Mouse (Mus musculus) 416B (cell line): Measurements from ENCODE around the gene Rhpn2.

Source experiments
- DNase-seq: peaks from one replicate; pipeline ENCODE4 v3.0.0; 2011; ENCODE audit warnings: low read depth

Rhpn2 gene

GRCm38 (mm10) chr7:35388694-35389093 lies 54.7 kb downstream of the Rhpn2 start:
- DNase-seq = no peak

GRCm38 (mm10) chr7:35392935-35393334 lies 59.0 kb downstream of the Rhpn2 start:
- DNase-seq = no peak

- peak; percentile 75 for DNase-seq
Measured at GRCm38 (mm10) chr7:35395734-35396456, 61.9 kb downstream of the Rhpn2 start.

DNA sequence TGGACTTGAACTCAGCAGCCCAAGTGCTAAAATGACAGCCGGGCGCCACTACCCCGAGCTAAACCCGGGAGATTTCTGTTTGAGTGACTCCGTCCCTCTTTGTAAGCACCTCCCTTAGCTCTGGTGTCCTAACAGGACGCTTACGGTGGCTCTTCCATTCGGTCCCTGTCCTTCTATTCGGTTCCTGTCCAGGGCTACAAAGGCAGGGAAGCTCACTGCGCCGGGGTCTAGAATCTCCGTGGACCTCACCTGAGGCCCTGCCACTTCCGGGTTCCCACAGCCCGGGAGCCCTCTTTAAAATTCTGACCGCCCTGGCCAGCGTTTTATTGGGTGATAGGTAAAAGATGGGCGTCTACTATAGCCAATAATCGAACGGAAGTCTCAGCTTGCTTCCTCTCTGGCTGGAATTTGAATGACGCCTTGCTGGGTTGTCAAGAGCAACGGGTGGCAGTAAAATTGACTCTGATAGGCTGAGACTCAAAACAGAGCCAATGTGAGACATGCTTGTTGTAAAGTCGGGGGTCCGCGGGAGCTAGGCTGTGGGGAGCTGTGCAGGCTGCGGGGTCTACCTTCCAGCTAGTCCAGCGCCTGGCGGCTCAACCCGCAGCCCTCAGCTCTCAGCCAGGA lies 62.7 kb downstream of the Rhpn2 start, which contains the start of the genes Faap24 and Cep89:
Faap24 (minus strand) TSS at position 295 of the 627 bp plus-strand sequence.
Cep89 (plus strand) TSS at position 494 of the 627 bp plus-strand sequence.
- DNase-seq = peak; percentile 99

DNA sequence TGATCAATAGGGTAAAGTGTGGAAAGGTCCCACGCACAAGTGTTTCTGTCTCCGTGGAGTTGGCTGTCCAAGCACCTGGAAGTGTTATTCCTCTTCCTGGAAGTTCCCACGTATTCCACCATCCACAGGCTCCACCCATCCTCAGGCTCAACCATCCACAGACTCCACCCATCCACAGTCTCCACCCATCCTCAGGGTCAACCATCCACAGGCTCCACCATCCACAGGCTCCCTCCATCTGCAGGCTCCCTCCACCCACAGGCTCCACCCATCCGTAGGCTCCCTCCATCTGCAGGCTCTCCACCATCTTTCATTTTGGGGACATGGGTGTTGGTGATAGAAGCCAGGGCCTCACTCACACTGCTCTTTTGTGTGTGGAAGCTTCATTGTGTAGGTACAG lies 67.2 kb downstream of the Rhpn2 start:
- no peak for DNase-seq

- no peak for DNase-seq
Measured at GRCm38 (mm10) chr7:35415226-35415625, 81.3 kb downstream of the Rhpn2 start.

DNA sequence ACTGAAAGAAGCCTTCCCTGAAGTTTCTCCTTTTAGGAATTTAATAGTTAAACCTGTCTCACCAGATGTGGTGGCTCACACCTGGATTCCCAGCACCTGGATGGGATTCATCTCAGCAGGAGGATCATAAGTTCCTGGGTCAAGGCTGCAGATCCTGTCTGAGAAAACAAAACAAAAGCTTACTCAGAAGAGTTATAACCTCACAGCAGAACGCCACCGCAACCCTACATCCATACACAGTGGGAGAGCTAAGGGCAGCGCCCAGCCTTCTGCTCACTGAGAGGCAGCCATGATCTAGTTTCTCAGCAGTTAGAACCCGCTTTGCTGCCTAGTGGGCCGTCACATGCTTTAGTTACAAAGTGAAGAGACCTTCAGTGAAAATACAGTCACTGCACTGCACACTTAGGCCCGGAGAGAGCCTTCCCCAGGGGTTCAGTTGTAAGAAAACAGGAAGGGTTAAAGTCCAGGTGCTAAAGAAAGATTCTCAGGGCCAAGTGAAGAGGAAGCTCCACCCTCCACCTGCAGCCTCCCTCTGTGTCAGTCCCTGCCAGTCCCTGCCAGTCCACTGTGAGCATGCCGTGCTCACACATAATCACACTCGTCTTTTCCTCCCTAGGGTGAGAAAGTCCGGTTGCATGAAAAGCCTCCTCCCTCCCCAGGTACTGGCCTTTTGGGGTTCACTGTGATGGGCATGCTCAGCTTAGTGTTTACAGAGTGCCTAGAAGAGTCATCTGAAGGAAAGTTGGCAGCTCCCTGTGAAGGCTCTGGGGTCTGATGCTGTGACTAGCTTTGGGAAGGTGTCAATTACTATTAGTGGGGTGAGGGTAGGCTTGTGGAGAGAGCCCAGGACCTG lies 82.1 kb downstream of the Rhpn2 start:
- DNase-seq = no peak

DNA sequence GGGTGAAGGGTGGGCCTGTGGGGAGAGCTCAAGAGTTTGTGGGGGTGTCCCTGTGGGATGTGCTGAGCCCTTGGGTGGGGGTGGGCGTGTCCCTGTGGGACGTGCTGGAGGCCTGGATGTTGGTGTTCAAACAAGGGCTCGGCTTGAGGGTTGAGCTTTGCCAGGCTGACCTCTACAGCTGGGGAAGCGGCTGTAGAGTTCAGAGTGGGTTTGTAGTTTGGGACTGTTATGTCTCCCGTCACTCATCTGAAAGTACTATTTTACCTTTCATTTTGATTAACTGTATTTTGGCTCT lies 82.6 kb downstream of the Rhpn2 start:
- no peak for DNase-seq

DNA sequence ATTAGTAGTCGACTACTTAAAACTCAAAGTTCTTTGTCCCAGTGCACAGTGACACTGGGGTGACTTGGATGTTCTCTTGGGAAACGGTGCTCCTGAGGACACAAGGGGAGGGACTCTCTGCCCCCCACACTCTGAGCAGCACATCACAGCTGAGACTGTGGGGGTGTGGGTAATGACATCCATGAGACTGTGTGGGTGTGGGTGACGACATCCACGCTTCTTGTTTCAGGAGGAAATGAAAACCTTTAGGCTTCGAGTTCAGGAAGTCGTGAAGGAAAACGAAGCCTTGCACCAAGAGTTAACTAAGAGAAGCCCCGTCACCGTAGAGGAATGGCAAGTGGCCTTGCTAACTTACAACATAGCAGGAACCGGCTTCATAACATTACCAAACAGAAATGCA lies 89.1 kb downstream of the Rhpn2 start:
- peak; percentile 31 for DNase-seq

DNA sequence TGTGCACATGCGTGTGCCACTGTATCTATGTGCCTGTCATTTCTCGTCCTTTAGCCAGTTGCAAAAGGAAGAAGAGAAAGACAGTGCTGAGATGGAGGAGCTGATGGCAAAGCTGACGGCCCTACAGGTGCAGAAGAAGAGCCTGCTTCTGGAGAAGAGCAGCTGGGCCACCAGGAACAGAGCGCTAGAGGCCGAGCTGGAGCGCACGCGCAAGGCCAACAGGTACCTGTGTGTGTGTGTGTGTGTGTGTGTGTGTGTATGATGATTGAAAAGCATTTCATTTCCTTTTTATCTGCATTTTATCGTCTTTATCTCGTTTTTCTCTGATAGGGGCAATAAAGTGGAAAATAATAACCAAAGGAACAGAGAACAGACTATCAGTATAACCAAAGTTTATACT lies 94.2 kb downstream of the Rhpn2 start:
- DNase-seq = no peak

DNA sequence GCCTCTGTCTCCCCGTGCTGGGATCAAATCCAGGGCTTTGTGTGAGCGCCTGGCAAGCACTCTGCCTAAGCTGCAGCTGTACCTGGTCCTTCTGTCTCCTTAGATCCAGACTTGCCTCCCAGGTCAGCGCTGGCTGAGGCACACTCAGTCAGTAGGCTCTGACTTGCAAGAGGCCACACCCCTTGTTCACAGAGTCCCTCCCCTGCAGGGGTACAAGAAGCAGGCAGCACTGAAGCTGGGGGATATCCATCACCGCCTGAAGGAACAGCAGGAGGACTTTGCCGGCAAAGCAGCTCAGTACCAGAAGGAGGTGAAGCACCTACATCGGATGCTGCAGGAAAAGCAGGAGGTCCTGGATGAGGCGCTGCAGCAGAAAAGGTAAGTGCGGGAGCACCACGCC lies 101.3 kb downstream of the Rhpn2 start:
- no peak for DNase-seq
